Mouse (Mus musculus) brain, embryonic 18.5 days (tissue): ENCODE measurements around the gene Ccdc186.

Source experiments
- DNase-seq: peaks from one replicate; pipeline ENCODE4 v3.0.0-alpha.2; 2012; ENCODE audit warnings: low read depth, low spot score

Ccdc186 gene

GRCm38 (mm10) chr19:56821798-56822447, at the start of gene Ccdc186:
Gene Ccdc186, minus strand, starts transcription at chr19:56822190.
- peak; percentile 86 for DNase-seq

- no peak for DNase-seq
Observed at GRCm38 (mm10) chr19:56867701-56868100, 45.7 kb upstream of the Ccdc186 start.

DNA sequence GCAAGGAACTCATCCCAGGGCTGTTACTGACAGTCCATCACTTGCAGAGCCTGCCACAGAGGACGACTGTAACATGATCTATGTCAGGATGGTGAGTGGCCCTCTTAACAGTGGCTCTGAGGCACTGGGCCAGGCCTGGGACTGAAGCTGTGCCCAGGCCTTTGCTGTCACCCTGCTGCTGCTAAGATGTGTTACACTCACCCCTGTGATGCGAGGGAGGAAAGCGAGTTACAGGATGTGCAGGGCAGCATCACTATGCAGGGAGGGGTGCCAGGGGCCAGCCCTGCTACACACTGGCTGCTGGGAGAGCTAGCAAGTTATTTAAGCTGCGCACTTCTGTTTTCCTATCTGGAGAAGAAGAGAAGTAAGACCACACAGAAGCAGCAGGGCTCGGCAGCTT, 34.5 kb upstream of the Ccdc186 start:
- DNase-seq = no peak

GRCm38 (mm10) chr19:56852590-56852989, 30.6 kb upstream of the Ccdc186 start:
- DNase-seq = no peak

DNA sequence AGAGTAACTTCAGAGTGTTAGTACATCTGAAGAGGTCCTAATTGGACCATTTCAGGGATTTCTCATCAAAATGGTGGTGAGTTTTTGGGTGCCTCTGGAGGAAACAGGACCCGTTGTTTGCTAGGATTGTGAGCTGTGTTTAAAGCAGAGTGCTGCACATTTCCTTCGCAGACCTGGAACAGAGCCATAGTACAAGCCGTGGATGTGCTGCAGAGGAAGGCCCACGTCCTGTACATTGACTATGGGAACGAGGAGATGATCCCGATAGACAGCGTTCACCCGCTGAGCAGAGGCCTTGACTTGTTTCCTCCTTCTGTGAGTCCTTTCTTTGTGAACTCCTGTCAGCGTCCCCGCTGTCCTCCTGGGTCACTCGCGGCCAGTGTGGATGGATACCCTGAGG, 21.0 kb upstream of the Ccdc186 start:
- DNase-seq = no peak

- DNase-seq = no peak
Observed at GRCm38 (mm10) chr19:56838942-56839706, 17.1 kb upstream of the Ccdc186 start.

GRCm38 (mm10) chr19:56835340-56835739, 13.3 kb upstream of the Ccdc186 start:
- DNase-seq = no peak

GRCm38 (mm10) chr19:56830163-56830562, 8.2 kb upstream of the Ccdc186 start:
- DNase-seq = no peak

DNA sequence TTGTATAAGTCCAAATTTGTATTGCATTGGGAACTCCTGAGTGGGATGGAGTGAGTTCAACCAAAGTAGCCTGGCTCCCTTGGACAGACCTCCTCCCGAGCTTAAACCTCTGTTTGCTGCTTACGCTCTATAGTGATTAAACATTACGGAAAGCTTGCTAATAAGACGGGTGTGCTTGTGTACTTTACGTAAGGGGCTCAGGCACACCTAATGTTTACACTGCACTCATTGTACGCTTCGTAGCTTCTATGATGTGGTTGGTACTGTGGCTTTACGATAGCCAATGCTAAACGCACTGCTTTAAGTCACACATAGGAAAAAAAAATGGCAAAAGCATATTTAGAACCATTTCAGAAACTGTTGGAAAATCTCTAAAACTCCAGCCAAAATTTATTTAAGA, 7.3 kb upstream of the Ccdc186 start:
- DNase-seq = no peak

DNA sequence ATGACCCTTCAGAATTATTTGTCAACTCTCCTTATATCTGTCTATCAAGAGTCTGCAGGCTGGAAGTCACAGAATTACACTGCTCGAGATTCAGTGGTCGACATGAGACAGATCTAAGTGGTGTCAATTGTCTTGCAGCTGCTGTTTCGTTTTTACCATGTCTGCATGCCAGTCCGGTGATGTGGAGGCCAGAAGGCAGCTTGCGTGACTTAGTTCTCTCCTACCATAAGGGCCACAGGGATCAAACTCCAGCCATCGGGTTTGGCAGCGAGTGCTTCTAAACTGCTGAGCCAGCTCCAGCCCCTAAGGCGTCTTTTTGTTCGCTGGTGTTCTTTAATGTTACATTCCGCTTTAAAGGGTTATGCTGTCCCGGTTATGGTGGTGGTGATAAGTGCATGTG, 6.3 kb upstream of the Ccdc186 start:
- DNase-seq = no peak

DNA sequence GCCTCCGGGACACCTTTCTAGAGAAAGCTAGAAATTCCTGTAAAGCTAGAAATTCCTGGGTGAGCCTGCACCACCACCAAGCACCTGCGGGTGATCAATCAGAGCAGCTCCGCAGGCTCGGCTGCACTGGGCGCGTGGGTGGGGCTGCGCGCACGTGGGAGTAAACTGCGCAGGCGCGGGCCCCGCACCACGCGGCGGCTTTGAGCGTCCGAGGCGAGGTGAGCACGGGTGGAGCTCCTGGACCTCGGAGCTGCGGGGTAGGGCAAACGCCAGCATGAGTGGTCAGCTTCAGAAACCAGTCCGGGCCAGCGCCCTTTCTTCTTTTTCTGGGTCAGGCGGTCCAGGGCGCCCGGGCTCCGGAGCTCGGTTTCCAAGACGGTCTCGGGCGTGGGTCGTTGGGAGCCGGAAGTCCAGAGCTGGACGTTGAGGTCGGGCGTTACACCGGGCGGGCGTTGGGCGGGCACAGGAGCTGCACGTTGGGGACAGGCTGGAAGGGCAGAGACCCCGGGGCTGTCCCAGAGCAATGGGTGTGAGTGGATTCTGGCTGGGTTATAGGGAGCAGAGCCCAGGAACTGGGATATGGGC, 4.1 kb upstream of the Ccdc186 start, which contains the start of gene Tdrd1:
Tdrd1 (plus strand) TSS at position 163 of the 585 bp plus-strand sequence.
- no peak for DNase-seq

DNA sequence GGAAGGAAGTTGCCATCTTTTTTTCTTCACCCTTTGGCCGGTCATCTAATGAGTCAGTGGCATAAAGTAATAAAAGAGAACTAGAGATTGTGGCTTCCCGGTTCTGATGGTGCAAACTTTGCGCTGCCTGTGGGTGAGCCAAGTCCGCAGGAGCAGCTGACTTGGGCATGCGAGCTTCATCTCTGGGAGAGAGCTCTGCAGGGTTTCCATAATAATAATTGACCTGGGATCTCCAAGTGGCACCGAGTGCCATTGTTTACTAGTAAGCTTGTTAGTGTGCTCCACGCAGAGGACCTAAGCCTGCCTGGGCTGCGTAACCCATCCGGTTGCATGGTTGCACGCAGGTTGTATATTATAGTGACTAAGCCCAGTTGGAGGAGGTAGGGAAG, 452 bp upstream of the Ccdc186 start:
- no peak for DNase-seq

- DNase-seq = no peak
Observed at GRCm38 (mm10) chr19:56821040-56821797, 771 bp downstream of the Ccdc186 start.

DNA sequence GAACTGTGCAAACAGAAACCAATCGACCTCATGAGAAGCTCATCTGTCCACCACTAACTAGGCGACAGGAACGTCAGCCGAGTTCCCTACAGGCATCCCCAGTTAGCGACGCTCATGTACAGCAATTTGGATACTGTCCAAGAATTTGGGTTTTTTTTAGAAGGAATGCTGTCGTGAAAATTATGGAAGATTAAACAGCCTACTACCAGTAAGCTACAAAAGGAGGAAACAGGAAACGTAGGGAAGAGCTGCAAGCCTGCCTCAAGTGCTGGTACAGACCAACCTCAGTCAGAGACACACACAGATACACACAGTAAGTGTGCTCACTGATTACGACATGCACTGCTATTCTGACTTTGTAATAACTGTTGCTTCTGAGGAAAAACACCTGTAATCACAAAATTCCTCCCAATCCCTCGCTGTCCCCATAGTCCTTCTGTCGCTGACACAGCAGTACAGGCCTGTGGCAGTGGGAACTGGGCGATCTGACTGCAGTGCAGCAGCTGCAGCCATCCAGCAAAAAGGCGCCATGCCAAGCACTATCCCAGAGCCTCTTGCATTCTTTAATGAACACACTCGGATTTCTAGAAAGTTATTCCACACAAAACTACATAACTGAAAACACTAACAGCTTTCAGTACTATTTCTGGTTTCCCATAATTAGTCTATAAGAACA, 4.0 kb downstream of the Ccdc186 start:
- DNase-seq = no peak

DNA sequence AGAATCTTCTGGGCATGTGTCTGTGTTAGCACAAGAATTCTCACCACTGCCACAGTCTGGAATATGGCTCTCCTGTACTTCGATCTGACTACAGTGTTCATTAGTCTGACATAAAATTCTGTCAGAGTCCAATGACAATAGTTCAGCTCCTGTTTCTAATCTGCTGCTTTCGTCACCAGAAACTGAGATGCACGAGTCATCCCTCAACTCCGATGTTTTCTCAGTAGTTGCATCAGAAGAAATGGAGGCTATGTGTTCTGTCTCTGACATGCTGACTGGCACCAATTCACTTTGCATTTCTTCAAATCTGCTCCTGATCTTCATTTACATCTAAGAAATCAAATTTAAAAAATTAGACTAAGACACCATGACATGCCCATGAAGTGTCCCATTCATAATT, 8.6 kb downstream of the Ccdc186 start:
- DNase-seq = no peak

- no peak for DNase-seq
Observed at GRCm38 (mm10) chr19:56811590-56811989, 10.4 kb downstream of the Ccdc186 start.

DNA sequence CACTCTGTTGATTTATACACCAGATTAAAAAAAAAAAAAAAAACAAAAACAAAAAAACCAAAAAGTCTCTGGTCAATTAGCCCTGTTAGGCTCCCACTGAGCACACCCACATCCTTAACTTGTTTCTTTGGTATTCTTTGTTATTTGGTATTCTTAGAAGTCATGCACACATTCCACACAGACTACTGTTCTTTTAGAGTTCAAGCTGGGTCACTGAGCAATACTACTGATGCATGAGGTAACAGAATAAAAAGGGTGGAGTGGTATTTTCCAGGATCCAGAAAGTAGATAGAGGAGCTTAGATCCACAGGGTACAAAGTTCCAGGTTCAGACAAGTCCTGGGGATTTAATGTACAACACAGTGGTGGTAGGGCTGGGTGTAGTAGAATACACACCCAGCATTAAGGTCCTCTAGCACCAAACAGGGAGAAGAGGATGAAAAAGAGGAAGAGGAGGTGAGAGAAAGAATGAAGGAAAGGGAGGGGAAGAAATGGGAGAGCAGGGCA, 11.3 kb downstream of the Ccdc186 start:
- DNase-seq = no peak

- DNase-seq = no peak
Observed at GRCm38 (mm10) chr19:56808771-56809170, 13.2 kb downstream of the Ccdc186 start.

DNA sequence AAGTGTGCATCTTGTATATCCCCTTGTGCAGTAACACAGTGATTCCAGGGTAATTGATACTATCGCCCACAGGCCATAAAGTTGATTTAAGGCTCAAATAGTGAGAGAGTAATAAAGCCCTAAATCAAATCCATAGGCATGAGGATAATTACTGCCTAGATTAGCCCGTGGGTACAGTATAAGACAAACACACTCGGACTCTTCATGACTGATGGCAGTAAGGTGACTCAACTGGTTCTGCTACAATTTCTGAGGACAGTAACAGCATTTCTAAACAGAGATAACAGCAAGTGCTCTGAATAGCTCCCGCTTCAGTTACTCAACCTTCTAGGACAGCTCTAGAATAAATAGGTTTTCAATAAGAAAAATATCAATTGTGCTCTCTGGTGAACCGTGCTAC, 14.9 kb downstream of the Ccdc186 start:
- DNase-seq = no peak

DNA sequence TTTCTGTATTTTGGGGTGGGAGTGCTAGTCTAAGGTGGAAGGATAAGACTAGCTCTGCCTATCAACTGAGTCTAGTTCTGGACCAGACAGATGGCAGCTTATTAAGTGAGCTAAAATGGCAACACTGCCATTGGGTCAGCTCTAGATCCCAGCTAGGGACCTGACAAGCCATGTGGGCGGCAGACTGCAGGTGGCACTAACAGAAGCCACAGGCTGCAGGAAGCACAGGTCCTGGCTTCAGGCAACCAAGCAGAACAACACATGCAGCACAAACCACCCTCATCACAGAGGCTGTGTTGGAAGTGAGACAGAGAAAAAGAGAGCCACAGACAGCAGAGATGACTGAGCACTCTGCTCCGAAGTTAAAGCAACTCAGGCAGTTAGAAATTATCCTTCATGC, 16.6 kb downstream of the Ccdc186 start:
- DNase-seq = no peak

DNA sequence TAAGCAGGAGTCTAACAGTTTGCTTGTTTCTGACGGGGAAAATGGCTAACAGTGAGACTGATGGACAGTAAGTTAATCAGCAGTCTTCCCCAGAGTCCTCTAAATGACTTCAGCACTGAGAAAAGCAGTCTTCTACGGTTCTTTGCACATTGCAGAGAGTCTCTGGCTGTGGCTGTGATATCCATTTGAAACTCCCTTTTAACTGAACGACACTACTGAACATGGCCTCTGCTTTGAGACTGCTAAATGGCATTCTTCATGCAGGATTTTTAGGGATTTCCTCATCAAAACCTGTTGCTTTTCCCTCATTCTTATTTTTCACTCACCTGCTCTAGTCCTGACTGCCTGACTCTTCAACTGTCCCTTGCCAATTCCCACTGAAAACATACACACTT, 19.6 kb downstream of the Ccdc186 start:
- DNase-seq = no peak
